Mouse (Mus musculus) bone marrow macrophage, adult 2 months (primary cell): ENCODE data around the gene Tmem217. TPM values are rescaled to one million over a fixed set of nuclear protein-coding genes. Genes with fewer than 3 reads are reported as not detected.

Source experiments
- H3K27ac ChIP-seq: 2 replicates; pipeline ENCODE4 v1.5.1; 2012; ENCODE audit warnings: low read depth, low read length; ENCODE audit not compliant: insufficient read depth
- H3K4me1 ChIP-seq: 2 replicates; pipeline ENCODE4 v1.6.1; 2012; ENCODE audit warnings: low read length; ENCODE audit not compliant: control insufficient read depth, insufficient read depth
- H3K4me3 ChIP-seq: 2 replicates; pipeline ENCODE4 v1.5.1; 2012; ENCODE audit warnings: mild to moderate bottlenecking, low read length, moderate library complexity; ENCODE audit not compliant: insufficient read depth
- CTCF ChIP-seq: IDR thresholded peaks from 2 replicates; pipeline ENCODE4 v1.5.1; 2012; ENCODE audit warnings: low read depth, mild to moderate bottlenecking, low read length, moderate library complexity
- POLR2A ChIP-seq: IDR thresholded peaks from 2 replicates; pipeline ENCODE4 v1.6.1; 2012; ENCODE audit warnings: mild to moderate bottlenecking, low read depth, low read length, borderline replicate concordance
- polyA plus RNA-seq: library from polyadenylated mRNA; stranded (reverse); fragments of >200 nt; gene quantifications from 2 replicates; pipeline ENCODE4 v1.2.4, GENCODE M21; 2012; ENCODE audit not compliant: missing spikeins, insufficient read depth, insufficient read length

Gene Tmem217
- polyA plus RNA-seq: not detected in 2 replicates

DNA sequence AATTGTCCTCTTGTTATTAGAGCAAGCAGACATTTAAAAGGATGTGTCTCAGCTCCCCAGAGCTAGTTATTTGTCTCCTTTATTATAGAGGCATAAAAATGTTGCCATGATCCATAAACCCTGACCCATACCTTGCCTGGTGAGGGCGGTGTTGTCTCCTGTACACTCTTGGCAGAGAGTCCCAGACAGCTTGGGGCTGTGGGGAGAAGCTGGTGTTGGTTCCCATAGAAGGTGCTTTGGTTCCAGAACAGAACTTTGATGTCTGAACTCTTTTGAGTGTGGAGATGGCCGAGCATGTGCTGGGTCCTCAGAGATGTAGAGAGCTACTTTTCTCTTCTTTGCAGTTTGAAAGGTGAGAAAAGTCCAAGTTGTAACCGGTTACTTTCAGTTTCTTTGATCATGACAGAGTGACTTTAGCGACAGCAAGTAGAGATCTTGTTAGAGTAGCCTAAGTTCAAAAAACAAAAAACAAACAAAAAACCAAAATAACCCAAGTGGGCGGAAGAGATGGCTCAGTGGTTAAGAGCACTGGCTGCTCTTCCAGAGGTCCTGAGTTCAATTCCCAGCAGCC lies at the start of gene Tmem217:
TSS of gene Tmem217 (minus strand) at position 224 of the 571 bp plus-strand sequence.
- Histone ChIP-seq H3K4me1 (peaks cover 20% of the 10 kb centered on the region), H3K4me3 (no peak within 1 kb of the TSS), H3K27ac (no peak within 1 kb of the TSS)
- TF ChIP-seq CTCF (no peak), POLR2A (no peak)

DNA sequence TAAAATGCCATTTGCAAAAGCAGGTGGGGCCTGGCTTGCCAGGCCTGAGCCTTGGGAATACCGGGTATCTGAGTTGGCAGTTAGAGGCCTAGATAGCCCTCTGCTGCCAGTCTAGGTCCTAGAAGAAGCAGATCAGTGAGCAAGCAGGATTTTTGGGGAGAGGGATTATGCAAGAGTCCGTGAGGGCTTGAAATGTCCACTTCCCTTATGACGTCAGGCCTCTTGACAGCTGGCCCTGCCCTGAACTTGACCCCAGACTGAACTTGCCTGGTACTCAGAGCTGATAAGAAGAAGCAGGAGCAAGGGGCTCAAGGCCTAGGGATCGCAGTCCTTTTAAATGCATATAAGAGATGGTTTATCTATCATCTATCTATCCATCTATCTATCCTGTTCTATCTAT lies 49.2 kb upstream of the Tmem217 start:
- Histone ChIP-seq H3K4me1 (peaks cover 13% of the 10 kb centered on the region), H3K4me3 (no peak overlapping the region), H3K27ac (no peak overlapping the region)
- TF ChIP-seq CTCF (no peak), POLR2A (no peak)

DNA sequence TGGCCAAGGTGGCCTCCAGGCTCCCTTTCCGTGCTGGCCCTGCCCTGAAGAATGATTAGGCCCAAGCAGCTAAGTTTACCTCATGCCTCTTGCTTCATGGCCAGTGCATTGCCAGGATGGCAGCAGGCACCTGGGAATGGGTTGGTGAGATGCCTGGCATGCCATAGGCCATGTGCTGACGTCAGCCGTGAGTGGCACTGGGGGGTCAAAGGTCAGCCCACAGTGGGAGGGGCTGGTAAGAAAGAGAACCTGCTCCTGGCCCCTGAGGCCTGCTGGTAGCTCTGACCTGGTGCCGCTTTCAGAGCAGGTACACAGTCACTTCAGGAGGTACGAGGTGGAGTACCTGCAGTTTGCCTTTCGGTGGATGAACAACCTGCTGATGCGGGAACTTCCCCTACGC lies 47.4 kb upstream of the Tmem217 start:
- Histone ChIP-seq H3K4me3 (no peak overlapping the region), H3K27ac (no peak overlapping the region), H3K4me1 (peaks cover 13% of the 10 kb centered on the region)
- no peak for TF ChIP-seq CTCF
- TF ChIP-seq POLR2A: no peak

DNA sequence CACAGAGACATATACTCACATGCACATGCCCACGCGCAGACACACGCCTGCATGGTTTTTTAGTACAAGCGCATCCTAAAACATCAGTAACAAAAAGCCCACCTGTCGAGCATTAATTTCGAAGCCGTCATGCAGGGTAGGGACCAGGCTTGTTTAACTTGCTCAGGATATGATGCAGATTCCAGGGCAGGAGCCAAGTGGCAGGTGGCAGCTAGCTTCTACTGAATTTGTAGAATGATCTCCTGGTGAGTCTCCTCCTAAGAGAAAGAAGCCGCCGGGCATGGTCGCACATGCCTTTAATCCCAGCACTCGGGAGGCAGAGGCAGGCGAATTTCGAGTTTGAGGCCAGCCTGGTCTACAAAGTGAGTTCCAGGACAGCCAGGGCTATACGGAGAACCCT lies 46.9 kb upstream of the Tmem217 start:
- H3K4me3 ChIP-seq: no peak overlapping the region
- TF ChIP-seq POLR2A (no peak), CTCF (no peak)
- H3K27ac ChIP-seq: no peak overlapping the region
- peaks cover 13% of the 10 kb centered on the region for H3K4me1 ChIP-seq

DNA sequence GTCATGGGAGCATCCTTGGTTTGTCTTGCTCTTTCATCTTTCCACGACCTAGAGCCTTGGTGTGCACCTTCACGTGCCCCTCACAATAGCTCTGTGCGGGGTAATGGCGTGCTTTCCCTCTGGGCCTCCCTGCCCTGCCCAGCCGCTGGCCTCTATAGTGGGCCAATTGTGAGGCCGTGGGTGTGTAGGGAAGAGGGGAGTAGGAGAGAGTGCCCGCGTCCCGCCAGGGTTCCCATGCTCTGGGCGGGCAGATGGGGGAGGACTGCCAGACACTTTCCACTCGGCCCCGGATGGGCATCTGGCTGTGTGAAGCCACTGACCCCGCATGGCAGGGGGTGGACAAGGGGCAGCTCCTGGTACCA lies 44.6 kb upstream of the Tmem217 start:
- TF ChIP-seq POLR2A (no peak), CTCF (no peak)
- peaks cover 13% of the 10 kb centered on the region for H3K4me1 ChIP-seq
- no peak overlapping the region for H3K27ac ChIP-seq
- no peak overlapping the region for H3K4me3 ChIP-seq

DNA sequence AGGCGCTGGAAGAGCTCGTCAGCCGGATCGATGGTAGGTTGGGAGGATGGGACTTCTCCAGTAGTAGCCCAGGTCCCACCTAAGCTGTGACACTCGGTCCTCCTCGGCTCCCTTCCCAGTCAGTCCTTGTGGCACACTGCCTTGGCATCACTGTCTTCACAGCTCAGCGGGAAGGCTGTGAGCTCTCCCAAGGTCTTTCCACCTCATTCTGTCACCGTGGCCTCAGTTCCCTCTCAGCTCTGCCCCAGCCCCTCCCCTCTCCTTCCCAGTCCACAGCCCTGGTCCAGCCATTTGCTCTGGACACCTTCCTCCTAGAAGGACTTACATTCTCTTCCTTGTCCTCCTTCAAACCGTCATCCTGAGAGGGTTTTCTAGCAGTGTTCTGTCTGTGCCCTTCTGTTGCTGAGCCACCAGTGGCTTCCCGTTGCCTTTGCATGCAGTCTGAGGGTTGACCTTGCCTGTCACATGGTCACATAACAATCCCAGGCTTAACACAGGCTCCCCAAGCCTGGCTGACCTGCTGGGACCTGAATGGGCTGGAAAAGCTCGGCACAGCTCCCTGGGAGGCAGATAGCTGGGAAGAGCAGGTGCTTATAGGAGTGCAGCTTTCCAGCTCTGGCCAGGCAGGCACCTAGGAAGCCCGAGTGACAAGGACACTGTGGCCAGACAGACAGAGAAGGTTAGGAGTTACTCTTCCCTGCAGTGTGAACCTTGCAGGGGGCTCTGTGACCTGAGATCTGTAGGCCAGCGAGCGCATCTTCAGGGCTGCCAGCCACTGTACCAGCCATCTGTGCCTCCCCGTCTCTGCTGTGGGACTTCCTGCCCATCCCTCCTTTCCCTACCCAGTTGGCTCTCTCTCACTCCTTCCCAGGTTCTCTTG lies 43.9 kb upstream of the Tmem217 start:
- H3K4me3 ChIP-seq: no peak overlapping the region
- H3K27ac ChIP-seq: no peak overlapping the region
- H3K4me1 ChIP-seq: peaks cover 9% of the 10 kb centered on the region
- TF ChIP-seq POLR2A (no peak), CTCF (no peak)

DNA sequence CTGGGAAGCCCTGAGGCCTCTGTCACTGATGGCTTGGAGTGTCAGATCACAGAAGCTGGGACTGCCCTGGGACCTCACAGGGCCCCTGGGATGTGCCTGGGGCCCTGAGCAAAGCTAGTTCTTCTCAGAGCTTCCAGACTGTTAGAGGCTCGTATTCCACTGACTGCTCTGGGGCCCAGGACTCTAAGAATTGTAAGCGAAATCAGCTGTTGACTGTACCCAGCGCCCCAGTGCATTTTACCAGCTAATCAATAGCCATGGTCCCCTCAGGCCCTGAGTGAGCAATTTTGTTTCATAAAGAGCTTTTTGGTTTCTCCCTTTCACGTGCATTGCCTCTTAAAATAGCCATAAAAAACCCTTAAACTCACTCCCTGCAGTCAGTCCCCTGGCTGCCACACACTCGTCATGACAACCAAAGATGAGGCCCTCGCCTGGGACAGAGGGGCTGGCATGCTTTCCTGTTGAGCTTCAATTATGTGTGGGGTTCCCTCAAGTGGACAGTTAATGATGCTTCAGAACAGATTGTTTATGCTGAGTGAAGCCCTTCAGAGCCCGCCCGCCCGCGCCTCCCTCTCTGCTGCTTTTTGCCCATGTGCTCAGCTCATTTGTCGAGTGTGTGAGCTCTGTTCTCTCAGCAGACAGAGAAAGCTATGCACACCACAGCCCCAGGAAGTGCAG lies 37.2 kb upstream of the Tmem217 start:
- TF ChIP-seq POLR2A (no peak), CTCF (no peak)
- H3K4me1 ChIP-seq: no peaks in the 10 kb centered on the region
- H3K4me3 ChIP-seq: no peak overlapping the region
- H3K27ac ChIP-seq: no peak overlapping the region

DNA sequence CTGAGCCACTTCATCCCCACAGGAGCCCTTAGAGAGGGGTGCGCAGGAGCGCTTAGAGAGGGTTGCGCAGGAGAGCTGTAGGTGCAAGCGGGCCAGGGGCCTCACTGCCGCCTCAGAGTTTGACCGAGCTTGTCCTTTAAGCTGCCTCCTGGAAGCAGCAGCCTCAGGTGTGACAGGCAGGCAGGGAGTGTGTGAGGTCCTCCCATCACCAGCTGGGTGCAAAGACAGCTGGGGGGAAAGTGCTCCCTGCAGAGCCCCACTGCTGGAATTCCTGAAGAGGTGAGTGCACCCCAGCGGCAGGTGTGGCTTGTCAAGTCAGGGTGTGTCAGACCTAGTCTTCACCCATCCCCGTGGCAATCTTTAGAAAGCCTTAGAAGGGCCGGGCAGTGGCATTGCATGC lies 34.7 kb upstream of the Tmem217 start:
- TF ChIP-seq POLR2A (no peak), CTCF (no peak)
- H3K4me3 ChIP-seq: no peak overlapping the region
- H3K27ac ChIP-seq: no peak overlapping the region
- no peaks in the 10 kb centered on the region for H3K4me1 ChIP-seq

DNA sequence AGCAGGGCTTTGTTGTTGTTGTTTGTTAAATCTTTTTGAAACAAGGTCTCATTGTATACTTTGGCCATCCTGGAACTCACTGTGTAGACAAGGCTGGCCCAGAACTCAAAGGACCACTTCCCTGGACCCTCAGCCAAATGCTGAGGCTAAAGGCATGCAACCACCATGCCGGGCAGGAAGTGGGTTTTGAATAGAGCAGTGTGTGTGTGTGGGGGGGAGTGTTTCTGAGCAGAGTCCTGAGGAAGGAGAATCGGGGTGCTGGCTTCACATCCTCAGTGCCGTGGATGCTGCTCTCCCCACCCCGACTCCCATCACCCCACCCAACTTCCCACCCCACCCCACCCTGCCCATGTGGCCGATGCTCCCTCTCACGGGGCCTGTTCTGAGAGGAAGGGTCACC lies 33.3 kb upstream of the Tmem217 start:
- H3K27ac ChIP-seq: no peak overlapping the region
- TF ChIP-seq POLR2A: no peak
- TF ChIP-seq CTCF: no peak
- H3K4me3 ChIP-seq: no peak overlapping the region
- no peaks in the 10 kb centered on the region for H3K4me1 ChIP-seq

DNA sequence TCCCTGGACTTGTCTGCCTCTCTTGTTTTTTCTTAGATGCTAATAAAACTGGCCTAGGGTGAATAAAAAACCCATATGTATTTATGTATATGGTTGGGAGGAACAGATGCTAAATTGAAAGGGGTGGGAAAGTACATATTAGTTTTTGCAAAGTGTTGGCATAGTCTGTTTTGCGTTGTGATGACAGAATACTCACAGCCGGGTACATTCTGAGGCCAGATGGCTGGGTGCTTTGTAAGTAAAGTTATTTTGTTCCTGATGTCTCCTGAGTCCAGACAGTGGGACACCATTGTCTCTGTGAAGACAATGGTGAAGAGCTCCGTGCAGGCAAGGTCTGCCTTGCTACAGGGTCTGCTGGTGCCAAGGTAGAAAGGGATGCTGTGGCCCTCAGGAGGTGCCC lies 32.6 kb upstream of the Tmem217 start:
- no peak for TF ChIP-seq CTCF
- no peak for TF ChIP-seq POLR2A

More for the DNA sequence above, 32.6 kb upstream of the Tmem217 start:
- Histone ChIP-seq H3K4me1 (no peaks in the 10 kb centered on the region), H3K27ac (no peak overlapping the region), H3K4me3 (no peak overlapping the region)
